Mouse (Mus musculus): ENCODE measurements around the gene Gm20826. TPM values are rescaled to one million over a fixed set of nuclear protein-coding genes. Genes with fewer than 3 reads are reported as not detected.
"Not testable (repeated sequence)": the region's sequence is repeated elsewhere in the genome, so short reads cannot be mapped to it uniquely, and the experiment has no call there.

Gm20826 gene
- polyA plus RNA-seq (2015; fragmentation: Nextera tagmentation; extraction: Ambion mirVana): not detected in 2 replicates

DNA sequence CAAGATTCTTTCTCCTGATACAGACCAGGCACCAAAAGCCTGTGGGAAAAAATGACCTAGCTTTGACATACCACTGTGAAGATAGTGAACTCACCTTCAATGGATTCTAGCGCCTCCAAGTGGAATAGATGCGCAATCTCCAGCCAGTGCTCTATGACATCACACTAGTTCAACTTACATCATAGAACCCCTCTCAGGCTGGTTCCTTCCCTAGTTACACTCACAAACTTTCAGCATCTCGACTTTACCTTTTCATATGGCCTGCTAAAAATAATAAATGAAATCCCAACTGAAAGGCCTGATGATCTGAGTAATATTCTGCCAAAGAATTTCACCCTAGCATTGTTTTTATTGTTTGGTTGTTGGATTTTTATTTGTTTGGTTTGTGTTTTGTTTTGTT lies at the start of gene Gm20826:
Gene Gm20826 (minus strand): TSS at position 101 of the 400 bp plus-strand sequence.
- H3K4me3 ChIP-seq (replicated peaks); H3K9me3 ChIP-seq; H3K9ac ChIP-seq; H3K4me1 ChIP-seq (replicated peaks); H3K36me3 ChIP-seq; ATAC-seq; H3K27ac ChIP-seq; H3K27me3 ChIP-seq (replicated peaks); H3K4me2 ChIP-seq (replicated peaks): not testable (repeated sequence)
- no CpG with 5 or more reads among the region's 3 CpGs for WGBS

Other genes starting within 250 kb of the Gm20826 start
- not detected in 2 replicates for gene Gm21788, start 233.5 kb downstream of the Gm20826 start, polyA plus RNA-seq (2015; fragmentation: Nextera tagmentation; extraction: Ambion mirVana)
- not detected in 2 replicates for gene Gm28576, start 84.5 kb upstream of the Gm20826 start, polyA plus RNA-seq (2015; fragmentation: Nextera tagmentation; extraction: Ambion mirVana)

All from intestine, embryonic 15.5 days (tissue).